Mouse (Mus musculus): ENCODE data around the gene Pcsk2.

Pcsk2 gene

DNA sequence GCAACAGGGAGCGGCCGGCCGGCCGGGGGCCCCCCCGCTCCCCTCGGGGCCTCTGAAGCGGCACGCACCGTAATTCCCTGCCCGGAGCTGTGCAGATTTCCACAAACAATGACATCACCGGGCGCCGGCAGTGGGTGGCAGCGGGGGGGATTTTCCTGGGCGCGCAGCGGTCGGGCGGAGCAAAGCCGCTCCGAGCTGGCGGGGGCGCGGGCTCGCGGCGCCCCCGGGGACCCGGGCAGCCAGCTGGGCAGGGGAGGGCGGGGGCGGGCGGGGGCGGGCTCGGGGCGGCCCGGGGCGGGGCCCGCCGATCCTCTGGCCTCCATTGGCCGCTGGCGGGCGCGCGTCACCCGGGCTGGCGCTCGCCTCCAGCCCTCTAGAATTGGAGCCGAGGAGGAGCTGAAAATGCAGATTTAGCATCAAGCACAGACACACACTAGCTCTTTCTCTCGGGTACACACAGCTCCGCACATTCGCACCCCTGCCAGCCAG lies at the start of gene Pcsk2:
Gene Pcsk2 (plus strand): TSS at position 399 of the 489 bp plus-strand sequence.
- in situ Hi-C loops (cut with MboI, MseI): loop anchor here (25.0 kb wide), 1 partner anchor 1684 kb away; no protein-coding TSS in a partner anchor

DNA sequence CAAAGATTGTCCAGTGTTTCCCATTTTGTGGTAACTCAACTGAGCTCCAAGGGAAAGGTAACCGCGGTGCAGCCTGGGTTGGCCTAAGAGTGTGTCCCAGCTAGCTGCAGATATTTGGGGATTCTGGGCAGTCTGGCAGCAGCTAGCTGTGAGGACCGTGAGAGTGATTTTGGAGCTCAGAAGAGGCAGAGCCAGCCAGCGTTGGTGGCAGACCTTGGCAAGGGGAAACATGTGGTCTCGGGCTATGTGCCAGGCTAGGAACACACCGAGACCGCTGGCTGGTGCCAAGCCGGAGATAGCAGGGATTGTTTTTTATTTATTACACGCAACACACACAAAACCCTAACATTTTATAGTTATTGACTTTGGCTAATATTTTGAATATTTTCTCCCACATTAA lies 45.1 kb upstream of the Pcsk2 start:
- in situ Hi-C loops (cut with MboI, MseI): no loop called here

DNA sequence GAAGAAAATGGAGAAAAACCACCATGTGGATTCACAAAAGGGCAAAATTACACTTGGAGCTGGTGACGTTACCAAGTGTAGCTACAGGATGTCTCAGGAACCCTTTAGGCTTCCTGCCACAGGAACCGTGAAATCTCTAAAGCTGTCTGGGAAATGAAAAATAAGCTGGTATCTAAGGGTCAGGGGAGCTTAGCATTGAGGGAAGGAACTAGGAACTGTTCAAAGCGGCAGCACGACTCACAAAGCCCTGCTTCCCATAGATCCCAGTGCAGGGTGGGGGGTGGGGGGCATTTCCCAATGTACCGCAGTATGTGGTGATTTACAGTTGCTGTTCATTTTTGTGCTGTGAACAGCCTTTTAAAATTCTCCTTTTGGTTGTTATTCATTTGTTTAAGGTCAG lies 44.2 kb upstream of the Pcsk2 start:
- in situ Hi-C loops (cut with MboI, MseI): no loop called here

DNA sequence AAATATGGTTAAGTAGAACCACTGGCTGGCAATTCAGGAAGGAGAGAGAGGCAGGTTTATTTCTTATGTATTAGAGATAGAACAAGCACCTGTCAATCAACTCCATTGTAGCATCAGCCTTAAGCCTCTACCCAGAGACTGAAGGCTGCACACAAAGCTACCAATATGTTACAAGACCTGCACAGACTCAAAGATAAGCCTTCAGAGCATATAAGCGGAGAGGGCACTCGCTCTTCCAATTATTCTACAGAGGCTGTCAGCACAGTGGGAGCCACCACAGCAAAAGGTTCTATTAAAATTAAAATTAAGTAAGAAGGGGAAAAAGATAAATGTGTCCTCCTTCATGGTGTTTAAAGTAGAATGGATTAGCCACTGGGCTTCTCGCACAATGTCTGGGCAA lies 43.8 kb upstream of the Pcsk2 start:
- in situ Hi-C loops (cut with MboI, MseI): no loop called here

DNA sequence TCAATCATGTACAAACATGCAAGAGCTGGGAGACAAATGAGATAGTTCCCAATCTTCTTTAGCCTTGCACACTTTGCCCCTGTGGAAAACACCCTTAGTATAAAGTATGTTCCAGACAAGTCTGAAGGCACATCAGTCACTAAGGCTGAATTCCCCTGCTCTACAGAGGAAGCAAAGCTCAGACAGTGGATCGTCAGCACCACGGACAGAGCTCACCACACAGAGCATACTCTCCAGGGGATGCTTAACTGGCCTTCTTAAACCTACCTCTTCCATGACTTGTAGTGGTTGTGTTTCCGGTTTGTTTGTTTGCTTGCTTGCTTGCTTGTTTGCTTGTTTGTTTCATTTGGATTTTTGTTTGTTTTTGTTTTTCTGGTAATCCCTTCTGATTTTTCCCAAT lies 9.5 kb upstream of the Pcsk2 start:
- in situ Hi-C loops (cut with MboI, MseI): loop anchor here (25.0 kb wide), 1 partner anchor 1674 kb away; no protein-coding TSS in a partner anchor

DNA sequence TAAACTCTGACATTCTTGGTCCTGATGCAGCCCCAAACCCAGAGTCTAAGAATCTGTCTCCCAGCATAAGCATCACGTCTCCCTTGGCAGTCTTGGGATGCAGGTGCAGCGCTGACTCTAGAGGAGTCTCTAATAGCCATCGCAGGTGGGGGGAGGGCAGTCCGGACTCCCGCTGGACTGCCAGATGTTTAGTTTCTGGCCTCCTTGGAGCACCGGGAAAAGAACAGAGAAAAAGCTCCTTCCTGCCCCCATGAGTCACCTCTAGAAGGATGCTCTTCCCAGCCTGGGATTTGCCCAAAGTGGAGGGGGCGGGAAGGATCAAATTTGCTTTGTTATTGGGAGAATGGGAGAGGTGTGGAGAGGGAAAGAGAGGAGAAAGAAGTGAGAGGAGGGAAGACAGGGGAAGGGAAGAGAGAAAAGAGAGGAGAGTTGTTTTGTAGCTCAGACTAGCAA lies 631 bp upstream of the Pcsk2 start:
- in situ Hi-C loops (cut with MboI, MseI): loop anchor here (25.0 kb wide), 1 partner anchor 1683 kb away; no protein-coding TSS in a partner anchor

DNA sequence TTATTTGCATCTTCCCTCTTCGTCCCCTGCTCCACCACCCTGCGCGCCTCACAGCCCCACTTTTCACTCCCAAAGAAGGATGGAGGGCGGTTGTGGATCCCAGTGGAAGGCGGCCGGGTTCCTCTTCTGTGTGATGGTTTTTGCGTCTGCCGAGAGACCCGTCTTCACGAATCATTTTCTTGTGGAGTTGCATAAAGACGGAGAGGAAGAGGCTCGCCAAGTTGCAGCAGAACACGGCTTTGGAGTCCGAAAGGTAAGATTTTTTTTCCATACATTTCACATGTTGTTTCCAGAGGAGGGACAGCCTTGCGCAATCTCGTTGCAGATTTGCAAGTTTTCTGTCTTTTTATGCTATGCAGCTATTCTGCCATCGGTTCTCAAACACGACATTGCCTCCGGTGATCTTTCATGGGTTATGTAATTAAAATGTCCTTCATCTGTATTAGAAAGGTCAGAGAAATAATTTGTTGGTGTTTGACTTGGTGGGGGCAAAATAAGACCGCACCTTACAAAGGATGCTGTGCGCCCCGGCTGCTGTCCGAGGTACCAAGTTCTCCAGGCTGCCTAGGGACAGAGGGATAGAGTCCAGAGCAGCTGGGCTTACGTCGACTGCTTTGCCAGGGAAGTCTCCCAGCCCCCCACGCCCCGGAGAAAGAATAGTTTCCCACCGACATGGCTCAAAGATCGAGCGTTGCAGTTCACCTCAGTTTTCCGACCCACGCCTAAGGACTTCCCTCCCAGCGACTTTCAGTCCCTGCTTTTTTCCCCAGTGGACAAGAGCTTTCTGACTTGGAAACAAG lies 656 bp downstream of the Pcsk2 start:
- in situ Hi-C loops (cut with MboI, MseI): loop anchor here (25.0 kb wide), 1 partner anchor 1684 kb away; no protein-coding TSS in a partner anchor

DNA sequence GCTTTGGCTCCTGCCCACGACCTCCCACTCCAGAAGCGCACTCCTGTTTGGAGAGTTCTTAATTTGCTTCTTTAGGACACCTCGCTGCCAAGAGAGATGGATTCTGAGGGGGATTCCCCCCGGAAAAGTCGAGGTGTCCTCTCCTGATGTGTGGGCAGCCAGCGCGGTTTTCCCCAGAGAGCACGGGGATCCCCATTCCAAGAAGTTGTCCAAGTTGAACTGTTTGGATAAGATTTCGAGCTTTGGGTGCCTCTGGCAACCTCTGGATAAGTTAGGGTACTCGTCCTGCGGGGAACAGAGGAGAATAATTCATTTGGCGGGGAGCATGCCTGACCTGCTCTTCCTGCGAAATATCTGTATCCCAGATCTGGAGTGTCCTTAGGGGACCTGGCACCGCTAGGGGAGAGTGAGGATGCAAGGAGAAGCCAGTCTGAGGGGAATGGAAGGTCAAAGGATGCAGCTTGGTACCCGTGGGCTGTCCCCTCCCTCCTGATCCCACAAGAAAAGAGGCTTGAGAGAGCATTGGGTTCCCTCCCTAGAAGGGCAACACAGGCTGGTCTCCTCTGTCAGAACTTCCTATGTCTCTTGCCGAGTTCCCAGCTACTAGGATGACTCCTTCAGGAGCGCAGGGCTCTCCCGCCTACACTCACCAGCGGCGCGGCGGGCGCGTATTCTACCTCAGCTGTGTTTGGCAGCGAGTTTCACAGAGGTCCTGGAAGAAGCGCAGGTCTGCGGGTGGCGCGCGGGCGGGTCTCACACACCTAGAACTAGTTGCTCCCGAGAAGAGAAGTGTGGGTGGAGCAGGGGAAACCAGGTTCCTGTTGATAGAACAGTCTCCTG lies 1.5 kb downstream of the Pcsk2 start:
- in situ Hi-C loops (cut with MboI, MseI): loop anchor here (25.0 kb wide), 1 partner anchor 1685 kb away; no protein-coding TSS in a partner anchor

DNA sequence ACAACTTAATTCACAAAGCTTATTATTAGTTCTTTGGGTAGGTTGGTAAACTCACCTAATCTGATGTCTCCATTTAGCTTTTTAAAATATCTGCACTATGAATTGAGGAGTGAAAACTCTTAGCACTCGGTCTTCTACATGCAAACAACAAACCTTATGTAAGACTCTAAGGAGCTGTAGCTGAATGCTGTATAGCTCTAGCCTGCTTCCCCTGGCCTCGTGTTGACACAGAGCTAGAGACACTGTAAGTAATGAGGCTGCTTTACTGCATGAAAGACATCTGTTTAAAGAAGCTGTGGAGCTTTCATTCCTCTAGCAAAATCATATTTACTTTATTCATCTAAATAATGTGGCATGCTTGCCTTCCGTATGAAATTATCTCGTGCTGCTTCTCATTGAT lies 14.4 kb downstream of the Pcsk2 start:
- in situ Hi-C loops (cut with MboI, MseI): loop anchor here (25.0 kb wide), 1 partner anchor 1023 kb away; no protein-coding TSS in a partner anchor

DNA sequence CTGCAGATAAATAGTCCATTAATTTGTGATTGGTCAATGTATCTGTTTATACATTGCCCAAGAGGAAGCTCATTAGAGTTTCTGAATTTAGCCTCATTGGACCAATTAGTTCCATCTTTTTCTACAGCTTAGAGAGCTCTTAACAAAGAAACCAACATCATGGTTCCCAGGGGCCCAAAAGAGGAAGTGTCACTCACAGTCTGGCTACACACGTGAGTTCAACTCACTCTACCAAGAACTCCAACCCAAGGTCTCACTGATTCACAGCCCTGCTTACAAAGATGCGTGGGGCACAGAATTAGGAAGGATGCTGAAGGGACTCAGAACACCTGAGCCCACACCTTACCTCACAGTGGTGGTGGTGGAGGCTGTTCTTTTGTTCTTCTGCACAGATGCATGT lies 19.1 kb downstream of the Pcsk2 start:
- in situ Hi-C loops (cut with MboI, MseI): loop anchor here (25.0 kb wide), 1 partner anchor 1028 kb away; no protein-coding TSS in a partner anchor

DNA sequence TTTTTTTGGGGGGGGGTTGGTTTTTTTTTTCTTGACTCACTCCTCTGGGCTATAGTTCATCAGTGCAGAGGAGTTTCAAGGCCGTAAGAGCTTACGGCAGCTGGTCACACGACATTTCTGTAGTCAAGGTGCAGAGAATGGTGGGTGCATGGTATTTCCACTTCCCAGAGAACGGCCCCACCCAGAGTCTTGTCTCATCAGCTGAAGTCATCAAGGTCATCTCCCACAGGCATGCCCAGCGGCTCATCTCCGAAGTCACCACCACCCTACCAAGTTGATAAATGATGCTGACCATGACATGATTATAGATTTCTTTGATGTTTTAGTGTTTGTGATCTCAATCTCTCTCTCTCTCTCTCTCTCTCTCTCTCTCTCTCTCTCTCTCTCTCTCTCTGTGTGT lies 20.0 kb downstream of the Pcsk2 start:
- in situ Hi-C loops (cut with MboI, MseI): loop anchor here (25.0 kb wide), 1 partner anchor 1029 kb away; no protein-coding TSS in a partner anchor

DNA sequence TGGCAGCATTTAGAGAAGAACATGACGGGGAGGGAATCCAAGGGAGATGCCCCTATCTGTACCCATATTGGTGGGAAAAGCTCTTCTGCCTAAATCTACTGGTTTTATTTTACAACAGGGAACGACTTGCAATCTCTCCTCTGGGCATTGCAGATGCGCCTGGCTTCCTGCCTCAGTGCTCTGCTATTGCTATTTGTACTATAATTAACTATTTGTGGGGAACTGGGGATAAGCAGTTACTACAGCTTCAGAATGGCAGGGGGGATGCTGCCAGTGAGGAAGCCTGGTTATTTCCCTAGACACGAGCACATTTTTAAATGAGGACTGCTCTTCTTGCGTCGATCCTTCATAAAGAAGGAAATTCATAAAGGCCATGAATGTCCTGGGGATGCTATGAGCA lies 39.4 kb downstream of the Pcsk2 start:
- in situ Hi-C loops (cut with MboI, MseI): no loop called here

DNA sequence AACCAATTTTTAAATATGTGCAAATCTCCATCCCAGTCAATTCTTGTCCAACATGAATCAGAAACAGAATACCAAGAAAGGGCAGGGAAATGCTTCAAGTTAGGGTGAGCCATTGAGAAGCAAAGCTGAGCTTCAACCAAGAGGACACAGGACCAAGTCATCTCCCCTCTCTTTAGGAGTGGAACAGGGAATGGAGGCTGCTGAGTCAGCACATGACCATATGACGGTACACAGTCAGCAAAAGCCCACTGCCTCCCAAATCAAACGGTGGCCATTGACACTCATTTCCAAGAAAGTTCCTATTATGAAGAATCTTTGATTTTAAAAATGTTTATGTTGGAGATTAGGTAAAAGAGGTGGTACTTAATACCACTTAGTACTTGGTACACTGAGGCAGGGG lies 44.4 kb downstream of the Pcsk2 start:
- in situ Hi-C loops (cut with MboI, MseI): no loop called here

DNA sequence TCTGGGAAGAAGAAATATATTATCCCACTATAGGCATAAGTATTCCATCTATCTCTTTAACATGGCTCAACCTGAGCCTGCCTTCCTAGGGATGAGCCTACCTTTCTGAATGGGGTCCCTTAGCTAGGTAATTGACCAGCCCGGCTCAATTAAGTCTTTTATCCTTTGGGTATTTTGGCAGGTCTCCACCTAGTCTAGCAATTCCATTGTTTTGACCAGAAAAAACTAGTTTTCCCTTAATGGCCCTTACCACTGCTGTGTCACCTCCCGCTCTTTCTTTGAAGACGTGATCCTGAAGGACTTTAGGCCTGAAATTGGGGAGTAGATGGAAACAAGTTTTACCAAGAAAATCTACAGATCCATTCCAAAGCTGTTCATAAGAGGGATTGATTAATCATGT lies 57.1 kb downstream of the Pcsk2 start:
- in situ Hi-C loops (cut with MboI, MseI): no loop called here

DNA sequence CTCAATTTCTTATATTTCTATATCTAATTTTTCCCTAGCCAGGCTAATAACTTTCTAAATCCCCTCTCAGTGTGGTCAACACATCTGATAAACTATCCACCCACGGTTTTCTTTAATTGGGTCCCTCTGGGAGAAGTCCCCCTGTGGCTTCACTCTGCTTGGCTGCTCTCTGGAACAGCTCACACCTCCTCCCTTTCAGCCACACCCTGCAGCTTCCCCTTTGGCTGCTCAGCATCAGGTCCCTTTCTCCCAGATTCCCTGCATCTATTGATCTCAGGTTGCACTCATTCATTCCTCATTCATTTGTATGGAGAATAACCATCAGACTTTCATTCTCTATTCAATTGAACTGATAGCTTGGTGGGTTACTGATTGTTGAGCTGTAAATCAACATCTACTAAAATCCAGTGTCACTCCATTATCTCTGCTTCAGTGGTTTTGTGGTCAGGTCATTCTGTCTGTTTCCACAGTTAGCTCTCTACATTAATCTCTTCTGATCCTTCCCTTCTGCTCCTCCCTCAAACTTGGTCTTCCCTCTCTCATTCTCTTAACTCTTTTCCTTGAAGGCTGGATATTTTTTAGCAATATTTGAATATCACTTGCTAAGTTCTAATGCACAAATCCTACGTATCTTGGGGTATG lies 58.0 kb downstream of the Pcsk2 start:
- in situ Hi-C loops (cut with MboI, MseI): no loop called here

DNA sequence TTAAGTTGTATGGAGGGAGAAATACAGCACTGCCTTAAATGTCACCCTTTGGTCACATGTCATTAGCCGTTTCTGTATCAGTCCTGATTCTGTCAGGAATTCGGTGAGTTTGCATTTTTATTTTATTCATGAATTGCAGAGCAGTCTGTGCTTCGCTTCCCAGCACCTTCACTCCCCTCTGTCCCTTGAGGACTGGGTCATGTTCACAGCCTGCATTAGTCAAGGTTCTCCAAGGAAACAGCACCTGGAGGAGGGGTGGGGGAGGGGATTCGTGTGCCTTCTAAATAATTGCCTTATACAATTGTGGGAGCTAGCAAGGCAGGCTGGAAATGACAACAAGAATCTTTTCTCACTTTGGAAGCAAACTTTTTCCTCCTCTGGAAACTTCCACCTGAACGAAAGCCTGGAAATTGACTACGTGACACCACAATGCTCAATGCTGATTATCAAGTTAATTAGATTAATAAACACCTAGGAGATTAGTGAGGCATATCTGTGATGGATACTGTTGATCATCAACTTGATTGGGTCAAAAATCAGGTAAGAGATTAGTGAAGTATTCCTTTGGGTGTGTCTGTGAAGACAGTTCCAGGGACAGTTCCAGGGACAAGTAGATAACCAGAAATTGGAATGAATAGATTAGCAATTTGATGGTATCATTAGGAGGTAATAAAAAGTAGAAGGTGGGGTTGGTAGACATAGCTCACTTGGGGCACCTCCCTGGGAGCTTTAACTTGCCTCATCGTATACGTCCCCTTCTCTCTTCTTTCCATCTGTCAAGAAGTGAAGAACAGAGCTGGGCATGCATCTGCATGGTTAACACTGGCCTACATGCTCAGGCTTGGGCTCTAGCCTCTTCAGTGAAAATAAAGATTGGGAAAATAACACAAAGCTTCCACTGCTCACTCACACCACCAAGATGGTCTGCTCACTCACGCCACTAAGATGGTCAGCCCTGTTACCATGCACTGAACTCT lies 64.7 kb downstream of the Pcsk2 start:
- in situ Hi-C loops (cut with MboI, MseI): no loop called here

DNA sequence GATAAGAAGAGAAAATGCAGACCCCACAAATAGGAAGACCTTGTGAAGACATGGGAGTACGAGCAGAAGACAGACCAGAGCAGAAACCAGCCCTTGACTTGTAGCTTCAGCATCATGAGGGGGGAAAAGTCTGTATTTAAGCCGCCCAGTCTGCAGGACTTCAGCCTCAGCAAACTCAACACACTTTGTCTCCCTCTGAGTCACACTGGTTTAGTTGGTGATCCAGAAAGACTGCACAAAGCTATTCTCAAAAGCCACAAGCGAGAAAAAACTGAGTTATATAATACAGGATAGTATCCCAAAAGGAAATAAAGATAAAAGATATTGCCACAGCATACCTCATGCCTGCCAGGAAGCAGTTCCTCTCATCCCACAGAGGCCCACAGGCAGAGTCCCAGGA lies 67.5 kb downstream of the Pcsk2 start:
- in situ Hi-C loops (cut with MboI, MseI): no loop called here

DNA sequence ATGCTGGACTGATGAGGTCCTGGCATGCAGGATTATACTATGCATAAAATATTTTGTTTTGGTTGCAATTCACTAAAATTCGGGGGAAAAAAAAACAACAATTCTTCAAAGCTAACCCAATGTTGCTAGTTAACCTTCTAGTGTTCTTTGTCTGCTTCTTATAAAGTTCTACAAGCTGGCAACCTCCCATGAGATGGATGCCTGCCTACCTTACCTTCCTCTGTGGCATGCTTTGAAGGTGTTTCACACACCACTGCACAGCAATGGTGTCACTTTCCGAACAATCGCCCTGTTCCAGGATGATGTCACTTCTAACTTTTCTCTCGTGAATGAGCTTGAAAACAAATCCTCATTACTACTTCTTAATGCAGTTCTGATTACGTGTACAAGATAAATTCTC lies 68.8 kb downstream of the Pcsk2 start:
- in situ Hi-C loops (cut with MboI, MseI): no loop called here

DNA sequence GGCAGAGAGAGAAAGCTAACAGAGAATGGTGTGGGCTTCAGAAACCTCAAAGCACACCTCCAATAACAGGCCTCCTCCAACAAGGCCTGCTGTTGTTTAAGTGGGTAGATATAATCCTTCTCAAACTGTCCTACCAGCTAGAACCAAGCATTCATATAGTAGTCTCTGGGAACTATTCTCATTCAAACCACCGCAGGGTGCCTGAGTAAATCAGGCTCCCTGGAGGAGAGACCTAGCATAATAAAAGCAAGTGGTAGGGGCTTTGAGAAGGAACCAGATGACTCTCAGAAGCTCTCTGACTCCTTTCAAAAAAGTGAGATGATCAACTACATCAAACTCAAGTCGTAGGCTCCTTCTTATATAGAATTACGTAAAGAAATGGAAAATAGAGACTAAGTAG lies 75.0 kb downstream of the Pcsk2 start:
- in situ Hi-C loops (cut with MboI, MseI): no loop called here

DNA sequence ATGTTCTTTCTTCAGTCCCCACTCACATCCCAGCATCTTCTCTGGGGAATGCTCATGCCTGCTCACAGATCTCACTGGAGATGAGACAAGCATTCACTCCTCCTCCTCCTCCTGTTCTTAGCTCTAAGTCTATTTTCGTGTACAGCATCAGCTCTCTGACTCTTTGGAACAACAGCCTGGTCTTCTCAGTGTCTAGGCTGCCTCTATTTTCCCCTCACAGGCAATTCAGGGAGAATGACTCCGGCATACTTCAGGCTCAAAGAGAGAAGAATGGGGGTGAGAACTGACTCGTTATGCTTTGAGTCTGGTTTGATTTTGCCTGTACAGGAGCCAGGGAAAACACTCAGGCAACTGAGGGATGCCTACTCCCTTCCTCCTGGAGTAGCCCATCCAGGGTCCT lies 78.0 kb downstream of the Pcsk2 start:
- in situ Hi-C loops (cut with MboI, MseI): no loop called here

Measured in T-helper 2 cell (primary cell).